Mouse (Mus musculus) embryonic fibroblast, embryonic 13.5 days (primary cell): ENCODE data around the gene Glrp1. TPM values are rescaled to one million over a fixed set of nuclear protein-coding genes. Genes with fewer than 3 reads are reported as not detected.

Source experiments
- H3K27ac ChIP-seq: 2 replicates; pipeline ENCODE4 v1.5.1; 2012; ENCODE audit warnings: low read length, control low read depth, inconsistent platforms; ENCODE audit not compliant: insufficient read depth
- H3K4me1 ChIP-seq: 2 replicates; pipeline ENCODE4 v1.6.1; 2011; ENCODE audit warnings: low read length; ENCODE audit not compliant: control insufficient read depth, insufficient read depth
- H3K4me3 ChIP-seq: 2 replicates; pipeline ENCODE4 v1.5.1; 2011; ENCODE audit warnings: mild to moderate bottlenecking, control low read depth, low read length; ENCODE audit not compliant: insufficient read depth
- CTCF ChIP-seq: IDR thresholded peaks from 2 replicates; pipeline ENCODE4 v1.5.1; 2011; ENCODE audit warnings: mild to moderate bottlenecking, control low read depth, low read length, moderate library complexity, borderline replicate concordance; ENCODE audit not compliant: insufficient read depth
- POLR2A ChIP-seq: IDR thresholded peaks from 2 replicates; pipeline ENCODE4 v1.6.1; 2011; ENCODE audit warnings: low read depth, mild to moderate bottlenecking, control low read depth, low read length, moderate library complexity
- polyA plus RNA-seq: library from polyadenylated mRNA; stranded (reverse); fragments of >200 nt; gene quantifications from 2 replicates; pipeline ENCODE4 v1.2.4, GENCODE M21; 2011; ENCODE audit warnings: low read depth; ENCODE audit not compliant: missing spikeins, insufficient read length

Gene Glrp1
- polyA plus RNA-seq, 1 experiment, result not detected

DNA sequence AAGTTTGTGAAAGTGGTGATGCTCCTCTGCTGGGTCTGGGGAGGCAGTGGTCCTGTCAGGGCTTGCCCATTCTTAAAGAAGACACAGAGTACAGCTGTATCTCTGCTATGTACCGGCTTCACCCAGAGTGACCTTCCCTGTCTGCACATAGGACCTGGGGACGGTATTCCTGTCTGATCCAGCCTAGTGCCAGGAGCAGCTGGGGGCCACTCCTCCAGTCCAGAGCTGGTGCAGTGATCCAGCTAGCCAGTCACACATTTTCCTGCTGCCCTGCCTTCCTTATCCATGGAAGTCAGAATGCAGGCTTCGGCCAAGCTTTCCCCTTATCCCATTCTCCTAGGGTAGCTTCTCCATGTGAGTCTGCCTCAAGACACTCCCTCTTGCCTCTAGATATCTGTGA, 54.1 kb downstream of the Glrp1 start:
- H3K4me3 ChIP-seq, result no peak overlapping the region
- TF ChIP-seq POLR2A (no peak), CTCF (no peak)
- peaks cover 4% of the 10 kb centered on the region; the same call in 1 of the 2 replicates for H3K4me1 ChIP-seq
- no peak overlapping the region for H3K27ac ChIP-seq

GRCm38 (mm10) chr1:88454703-88455102, 55.2 kb downstream of the Glrp1 start:
- no peak overlapping the region for H3K4me3 ChIP-seq
- TF ChIP-seq POLR2A (no peak), CTCF (no peak)
- H3K27ac ChIP-seq, result no peak overlapping the region
- H3K4me1 ChIP-seq, result peaks cover 4% of the 10 kb centered on the region; the same call in 1 of the 2 replicates

- no peak for TF ChIP-seq POLR2A
- TF ChIP-seq CTCF, result no peak
- Histone ChIP-seq H3K4me3 (no peak overlapping the region), H3K27ac (no peak overlapping the region), H3K4me1 (peaks cover 4% of the 10 kb centered on the region; the same call in 1 of the 2 replicates)
Observed at GRCm38 (mm10) chr1:88452198-88452597, 57.7 kb downstream of the Glrp1 start.

DNA sequence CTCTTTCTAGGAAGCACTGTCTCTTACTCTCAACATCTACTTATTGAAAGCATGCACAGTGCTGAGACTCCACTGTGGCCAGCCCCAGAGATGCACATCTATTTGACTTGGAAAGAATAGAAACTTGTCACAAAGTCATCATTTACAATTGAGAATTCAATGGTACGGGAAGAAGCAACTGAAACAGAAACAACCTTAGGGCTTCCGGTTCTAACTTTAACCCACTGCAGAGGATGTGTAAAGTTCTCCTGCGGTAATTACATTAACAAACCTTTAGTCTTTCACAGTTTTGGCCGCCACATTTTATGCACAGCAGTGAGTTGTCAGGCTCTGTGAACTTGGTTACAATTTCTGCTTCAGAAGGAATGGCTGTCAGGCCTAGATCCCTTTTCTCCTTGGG, 59.2 kb downstream of the Glrp1 start:
- no peak overlapping the region for H3K4me3 ChIP-seq
- peaks cover 4% of the 10 kb centered on the region; the same call in 1 of the 2 replicates for H3K4me1 ChIP-seq
- H3K27ac ChIP-seq, result no peak overlapping the region
- TF ChIP-seq CTCF, result no peak
- TF ChIP-seq POLR2A, result no peak

Other genes with a start within 250 kb of the Glrp1 start
- gene Hjurp, start 232.4 kb downstream of the Glrp1 start, polyA plus RNA-seq, result 106 and 122 TPM in 2 replicates
- gene Trpm8, start 232.4 kb downstream of the Glrp1 start, polyA plus RNA-seq, result not detected in 2 replicates
- gene Spp2, start 103.1 kb downstream of the Glrp1 start, polyA plus RNA-seq, result not detected in 2 replicates
- 36.4 and 60.3 TPM in 2 replicates for gene Arl4c, start 192.2 kb upstream of the Glrp1 start, polyA plus RNA-seq